Mouse (Mus musculus) limb, embryonic 14.5 days (tissue): ENCODE results near the gene Ankrd36. TPM values are rescaled to one million over a fixed set of nuclear protein-coding genes. Genes with fewer than 3 reads are reported as not detected.

ENCODE experiments used
- ATAC-seq: fragments of 200-750 bp; cut with Nextera tagmentation; 2 replicates; pipeline ENCODE4 v1.8.0; 2017; ENCODE audit warnings: low read depth, moderate number of reproducible peaks, moderate TSS enrichment; ENCODE audit not compliant: low FRiP score
- DNase-seq: peaks from one replicate; pipeline ENCODE4 v3.0.0-alpha.2; 2015; ENCODE audit warnings: low spot score
- H3K27ac ChIP-seq: fragments of 300-500 bp; sonication (generic); replicated peaks from 2 replicates; pipeline ENCODE4 v1.5.1; 2014; ENCODE audit warnings: low read depth, mild to moderate bottlenecking, low read length, moderate library complexity, mixed read lengths
- H3K27me3 ChIP-seq: fragments of 300-500 bp; sonication (generic); 2 replicates; pipeline ENCODE4 v1.6.1; 2014; ENCODE audit warnings: low read length, mixed read lengths; ENCODE audit not compliant: control insufficient read depth, insufficient read depth
- H3K36me3 ChIP-seq: fragments of 300-500 bp; sonication (generic); 2 replicates; pipeline ENCODE4 v1.6.1; 2014; ENCODE audit warnings: mild to moderate bottlenecking, low read length, moderate library complexity, mixed read lengths; ENCODE audit not compliant: control insufficient read depth, insufficient read depth
- H3K4me1 ChIP-seq: fragments of 300-500 bp; sonication (generic); 2 replicates; pipeline ENCODE4 v1.6.1; 2014; ENCODE audit warnings: antibody characterized with exemption, low read length, mixed read lengths; ENCODE audit not compliant: control insufficient read depth, insufficient read depth
- H3K4me2 ChIP-seq: fragments of 300-500 bp; sonication (generic); replicated peaks from 2 replicates; pipeline ENCODE4 v1.6.1; 2014; ENCODE audit warnings: low read depth, mild to moderate bottlenecking, low read length, moderate library complexity; ENCODE audit not compliant: severe bottlenecking
- H3K4me3 ChIP-seq: fragments of 300-500 bp; sonication (generic); replicated peaks from 2 replicates; pipeline ENCODE4 v1.5.1; 2014; ENCODE audit warnings: low read length
- H3K9ac ChIP-seq: fragments of 300-500 bp; sonication (generic); 2 replicates; pipeline ENCODE4 v1.6.1; 2014; ENCODE audit warnings: mild to moderate bottlenecking, low read depth, low read length, moderate library complexity; ENCODE audit not compliant: severe bottlenecking
- H3K9me3 ChIP-seq: fragments of 300-500 bp; sonication (generic); 2 replicates; pipeline ENCODE4 v1.6.1; 2016; ENCODE audit warnings: low read length; ENCODE audit not compliant: control insufficient read depth
- POLR2A ChIP-seq: fragments of 200-500 bp; IDR thresholded peaks from 2 replicates; pipeline ENCODE4 v1.8.0; 2012; ENCODE audit warnings: inconsistent platforms, mild to moderate bottlenecking, moderate library complexity, borderline replicate concordance; ENCODE audit not compliant: insufficient read depth, insufficient read length; ENCODE audit errors: extremely low read depth
- WGBS: fragments of 180-500 bp; shearing (Covaris S2); extraction: QIAGEN DNeasy Blood & Tissue Kit; methylation state at CpG from one replicate; pipeline ENCODE4 v1.1.7; 2014; 5-methylcytosine and 5-hydroxymethylcytosine counted together
- polyA plus RNA-seq, 2 experiments: library from polyadenylated mRNA; depleted of rRNA in 1 of 2; stranded (reverse) in 1 of 2; unstranded in 1 of 2; fragments of >200 nt; fragmentation: Nextera tagmentation in 1 of 2; extraction: Ambion mirVana in 1 of 2; gene quantifications; 2 replicates each; pipeline versions ENCODE4 v1.2.1 to v1.2.3; 2012 to 2014

The Ankrd36 gene
- polyA plus RNA-seq, 2 experiments = 0.03 TPM; not detected in 1

DNA sequence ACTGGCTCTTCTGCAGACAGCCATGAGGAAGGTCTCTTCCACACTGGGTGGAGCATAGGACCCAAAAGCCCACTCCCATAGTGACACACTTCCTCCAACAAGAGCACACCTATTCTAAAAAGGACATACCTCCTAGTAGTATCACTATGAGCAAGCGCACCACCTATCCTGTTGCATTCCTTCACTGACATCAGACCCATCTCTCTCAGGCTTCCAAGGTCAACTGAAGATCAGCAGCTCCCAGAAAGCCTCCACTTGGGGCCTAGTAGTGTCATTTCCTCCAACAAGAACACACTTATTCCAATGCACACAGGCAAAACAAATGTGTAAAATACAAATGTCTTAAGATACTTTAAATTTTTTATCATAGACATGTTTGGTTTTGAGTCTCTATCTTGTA lies 132.3 kb downstream of the Ankrd36 start:
- Histone ChIP-seq H3K4me2 (no peak overlapping the region), H3K9me3 (no peaks in the 10 kb centered on the region), H3K36me3 (peaks cover 19% of the 10 kb centered on the region), H3K9ac (no peak overlapping the region), H3K4me3 (no peak overlapping the region), H3K27me3 (no peaks in the 10 kb centered on the region), H3K4me1 (peaks cover 9% of the 10 kb centered on the region), H3K27ac (no peak overlapping the region)
- ATAC-seq (no peak), DNase-seq (no peak)
- WGBS = 94% methylated on average over 1 of the region's 1 CpGs
- TF ChIP-seq POLR2A = no peak

DNA sequence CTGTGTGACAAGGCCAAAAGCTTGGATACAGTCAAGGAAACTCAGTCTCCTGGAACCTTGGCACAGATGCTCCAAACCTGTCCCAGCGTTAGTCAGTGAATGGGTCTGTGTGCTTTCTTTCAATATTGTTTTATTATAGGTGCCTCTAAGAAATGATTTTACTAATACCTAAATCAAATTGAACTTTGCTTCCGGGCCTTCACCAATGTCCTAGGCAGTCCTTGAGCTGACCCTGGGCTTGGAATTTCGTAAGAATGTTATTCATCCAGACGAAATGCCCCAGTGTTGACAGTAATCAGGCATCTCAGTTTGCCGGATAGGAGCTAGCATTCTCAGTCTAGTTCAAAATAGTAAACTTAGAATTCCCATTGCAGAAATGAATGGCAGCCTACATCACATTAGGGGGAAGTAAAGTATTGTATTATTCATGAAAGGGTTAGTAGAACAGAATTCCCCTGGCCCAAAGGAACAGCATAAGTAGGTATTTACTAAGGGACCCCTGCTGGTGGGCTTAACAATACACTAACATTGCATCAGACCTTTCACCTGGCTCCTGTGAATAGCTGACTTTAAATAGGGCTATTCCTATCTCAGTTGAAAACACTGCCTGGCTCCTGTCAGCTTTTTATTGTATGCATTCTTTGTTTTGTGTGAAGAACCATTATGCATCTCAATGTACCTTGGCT lies 132.9 kb downstream of the Ankrd36 start:
- Histone ChIP-seq H3K4me1 (peaks cover 9% of the 10 kb centered on the region), H3K9ac (no peak overlapping the region), H3K27ac (no peak overlapping the region), H3K9me3 (no peaks in the 10 kb centered on the region), H3K36me3 (peaks cover 19% of the 10 kb centered on the region), H3K27me3 (no peaks in the 10 kb centered on the region), H3K4me3 (no peak overlapping the region), H3K4me2 (no peak overlapping the region)
- TF ChIP-seq POLR2A = no peak
- WGBS = 84% methylated on average over 5 of the region's 5 CpGs
- no peak for ATAC-seq
- no peak for DNase-seq

DNA sequence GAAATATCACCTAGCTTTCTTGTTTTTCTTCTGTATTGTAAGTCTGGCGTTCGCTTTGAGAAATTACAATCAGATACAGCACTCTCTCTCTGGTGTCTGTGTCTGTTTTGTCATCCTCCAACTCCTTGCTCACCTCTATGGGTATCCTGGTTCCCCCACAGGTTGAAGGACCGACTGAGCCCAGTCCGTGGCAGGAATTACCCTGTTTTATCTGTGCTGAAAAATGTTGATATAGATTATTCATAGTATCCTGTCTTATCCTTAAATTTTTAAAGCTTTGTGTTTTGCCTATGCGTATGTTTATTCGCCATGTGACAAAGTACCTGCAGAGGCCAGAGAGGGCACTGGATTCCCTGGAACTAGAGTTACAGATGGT lies 133.5 kb downstream of the Ankrd36 start:
- H3K36me3 ChIP-seq = peaks cover 19% of the 10 kb centered on the region
- no peak for DNase-seq
- H3K9ac ChIP-seq = no peak overlapping the region
- no peak overlapping the region for H3K4me2 ChIP-seq
- no peak overlapping the region for H3K27ac ChIP-seq
- WGBS = 94% methylated on average over 6 of the region's 6 CpGs
- ATAC-seq = no peak
- no peaks in the 10 kb centered on the region for H3K9me3 ChIP-seq
- H3K27me3 ChIP-seq = no peaks in the 10 kb centered on the region
- no peak overlapping the region for H3K4me3 ChIP-seq
- H3K4me1 ChIP-seq = peaks cover 9% of the 10 kb centered on the region
- TF ChIP-seq POLR2A = no peak

DNA sequence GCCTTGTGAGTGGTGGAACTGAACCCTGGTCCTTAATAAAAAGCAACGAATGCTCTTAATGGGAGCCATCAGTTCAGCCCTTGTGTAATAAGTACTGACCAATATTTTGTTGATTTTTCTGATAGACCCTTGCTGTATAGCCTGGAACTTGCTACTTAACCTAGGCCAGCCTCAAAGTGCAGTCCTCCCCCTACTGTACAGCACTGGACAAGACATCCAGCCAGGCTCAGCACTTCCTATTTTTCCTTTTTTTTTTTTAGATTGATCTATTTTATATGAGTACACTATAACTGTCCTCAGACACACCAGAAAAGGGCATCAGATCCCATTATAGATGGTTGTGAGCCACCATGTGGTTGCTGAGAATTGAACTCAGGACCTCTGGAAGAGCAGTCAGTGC lies 133.9 kb downstream of the Ankrd36 start:
- Histone ChIP-seq H3K4me2 (no peak overlapping the region), H3K27me3 (no peaks in the 10 kb centered on the region), H3K4me3 (no peak overlapping the region), H3K9ac (no peak overlapping the region), H3K9me3 (no peaks in the 10 kb centered on the region), H3K36me3 (peaks cover 19% of the 10 kb centered on the region), H3K27ac (no peak overlapping the region), H3K4me1 (peaks cover 9% of the 10 kb centered on the region)
- DNase-seq (no peak), ATAC-seq (no peak)
- 82% methylated on average over 1 of the region's 1 CpGs for whole genome bisulfite sequencing
- TF ChIP-seq POLR2A = no peak

DNA sequence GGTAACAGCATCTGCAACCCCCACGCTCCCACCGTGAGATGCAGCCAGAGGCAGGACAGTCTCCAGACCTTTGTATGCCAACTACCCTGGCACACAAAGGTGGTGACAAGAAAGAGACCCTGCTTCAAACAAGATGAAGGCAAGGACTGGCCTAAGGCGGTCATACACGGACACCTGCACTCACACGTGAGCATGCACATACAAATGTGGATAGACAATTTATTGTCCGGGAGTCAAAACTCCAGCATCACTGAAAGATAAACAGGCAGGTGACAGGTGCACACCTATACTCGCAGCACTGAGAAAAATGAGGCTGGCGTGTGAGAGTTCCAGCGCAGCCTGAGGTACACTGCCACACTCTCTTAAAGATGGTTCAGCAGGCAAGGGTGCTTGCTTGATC lies 136.5 kb downstream of the Ankrd36 start:
- no peak for TF ChIP-seq POLR2A
- Histone ChIP-seq H3K9me3 (no peaks in the 10 kb centered on the region), H3K27ac (no peak overlapping the region), H3K4me2 (peak overlapping the region; percentile 89), H3K4me3 (peak overlapping the region; percentile 92; the same call in 1 of the 2 replicates), H3K27me3 (no peaks in the 10 kb centered on the region), H3K9ac (no peak overlapping the region), H3K4me1 (peaks cover 9% of the 10 kb centered on the region), H3K36me3 (peaks cover 19% of the 10 kb centered on the region)
- 93% methylated on average over 9 of the region's 9 CpGs for WGBS
- ATAC-seq (no peak), DNase-seq (no peak)

DNA sequence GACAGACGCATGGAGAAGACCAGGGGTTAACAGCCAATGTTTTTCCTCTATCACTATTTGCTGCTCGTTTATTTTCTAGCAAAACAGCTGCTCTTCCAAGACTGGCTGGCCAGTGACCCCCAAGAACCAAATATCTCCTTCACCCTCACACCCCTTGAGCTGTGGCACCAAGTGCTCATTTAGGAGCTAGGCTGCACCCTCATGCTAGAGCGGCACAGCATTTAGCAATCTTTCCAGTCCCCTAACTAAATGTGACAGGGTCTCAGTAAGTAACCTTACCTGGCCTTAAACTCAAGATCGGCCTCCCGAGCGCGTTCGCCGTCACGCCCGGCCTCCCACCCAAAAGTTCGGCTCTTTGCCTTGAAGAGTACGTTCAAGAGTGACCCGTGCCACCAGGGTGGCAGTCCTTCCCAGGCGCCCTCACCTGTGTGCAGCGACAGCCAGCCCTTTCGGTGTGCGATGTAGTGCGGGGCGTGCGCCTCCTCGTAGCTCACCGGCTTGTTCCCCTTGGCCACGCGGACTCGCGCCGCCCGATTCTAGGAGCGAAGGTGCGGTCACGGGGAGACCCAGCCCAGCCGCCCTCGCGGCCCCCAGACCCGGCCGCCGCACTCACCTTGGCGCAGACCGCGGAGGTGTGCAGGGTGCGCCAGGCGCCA lies 137.5 kb downstream of the Ankrd36 start:
- Histone ChIP-seq H3K4me2 (peak overlapping the region; percentile 89), H3K36me3 (peaks cover 19% of the 10 kb centered on the region), H3K27me3 (no peaks in the 10 kb centered on the region), H3K27ac (peak overlapping the region; percentile 50), H3K4me1 (peaks cover 9% of the 10 kb centered on the region), H3K4me3 (peak overlapping the region; percentile 92), H3K9me3 (no peaks in the 10 kb centered on the region), H3K9ac (peak overlapping the region; percentile 88)
- WGBS = 2% methylated on average over 41 of the region's 43 CpGs
- ATAC-seq (peak; percentile 69), DNase-seq (no peak)
- TF ChIP-seq POLR2A = no peak
